Mouse (Mus musculus): ENCODE results near the gene Zdhhc17. TPM values are rescaled to one million over a fixed set of nuclear protein-coding genes. Genes with fewer than 3 reads are reported as not detected.

Gene Zdhhc17
- total and polyA plus RNA-seq, 3 experiments, result 5.8 to 8.0 (median 7.3) TPM

DNA sequence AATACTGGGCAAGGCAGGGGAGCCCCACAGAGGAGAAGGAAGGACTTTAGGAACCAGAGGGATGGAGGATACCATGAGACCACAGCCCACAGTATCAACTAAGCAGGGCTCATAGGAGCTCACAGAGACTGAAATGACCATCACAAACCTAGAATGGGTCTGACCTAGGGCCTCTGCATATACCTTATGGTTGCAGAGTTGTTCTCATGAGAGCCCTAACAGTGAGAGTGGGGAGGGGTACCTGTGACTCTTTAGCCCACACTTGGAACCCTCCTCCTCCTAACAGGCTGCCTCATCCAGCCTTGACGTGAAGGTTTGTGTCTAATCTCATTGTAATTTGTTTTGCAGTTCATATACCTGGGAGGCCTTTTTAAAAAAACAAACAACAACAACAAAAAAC, 35.1 kb downstream of the Zdhhc17 start:
- H3K27me3 ChIP-seq (replicated peaks), result no peaks in the 10 kb centered on the region
- H3K79me2 ChIP-seq (replicated peaks; ENCODE audit: control insufficient read depth, extremely low read depth, insufficient read depth, poor library complexity, severe bottlenecking), result no peaks in the 10 kb centered on the region
- H3K9me3 ChIP-seq (replicated peaks; ENCODE audit: low read length), result no peaks in the 10 kb centered on the region
- H3K27ac ChIP-seq (ENCODE audit: insufficient read depth, low read depth), result no peak overlapping the region
- no peak overlapping the region for H3K9ac ChIP-seq (ENCODE audit: insufficient read depth, low read depth)
- dilution Hi-C loops (cut with MboI; ENCODE audit: extremely low pct_ligation_motif_present, extremely low pct_unique_long_range_greater_than_20kb, low sequenced_read_pairs) (no loop called here), in situ Hi-C loops (cut with MboI; ENCODE audit: low pct_ligation_motif_present, low pct_unique_long_range_greater_than_20kb, low sequenced_read_pairs) (loop anchor here (10.0 kb wide), 1 partner anchor 180 kb away; no protein-coding TSS in a partner anchor)
- H3K4me3 ChIP-seq (replicated peaks in 1 of 3; ENCODE audit: low read depth in 2 of 3, low read length in 2 of 3, poor library complexity in 1 of 3), result no peak overlapping the region
- H3K4me2 ChIP-seq (ENCODE audit: insufficient read depth, low read depth, poor library complexity, severe bottlenecking), result no peak overlapping the region
- peaks cover 0 to 2% of the 10 kb centered on the region in 2 experiments; a peak in 1 of 4 replicates for H3K4me1 ChIP-seq (ENCODE audit: control insufficient read depth in 1 of 2, insufficient read depth in 2 of 2)
- DNase-seq (ENCODE audit: extremely low read depth), result no peak
- TF ChIP-seq NRF1 (IDR thresholded peaks at IDR 0.05; ENCODE audit: low read depth, low read length), result no peak
- no peak for TF ChIP-seq RAD21 (IDR thresholded peaks at IDR 0.05; ENCODE audit: low read depth, low read length)
- TF ChIP-seq ZMIZ1 (IDR thresholded peaks at IDR 0.05; ENCODE audit: low read depth, low read length), result no peak
- peaks cover 11 to 50% of the 10 kb centered on the region in 2 experiments for H3K36me3 ChIP-seq (replicated peaks in 1 of 2; ENCODE audit: control insufficient read depth in 1 of 2, insufficient read depth in 1 of 2, low read length in 1 of 2)

DNA sequence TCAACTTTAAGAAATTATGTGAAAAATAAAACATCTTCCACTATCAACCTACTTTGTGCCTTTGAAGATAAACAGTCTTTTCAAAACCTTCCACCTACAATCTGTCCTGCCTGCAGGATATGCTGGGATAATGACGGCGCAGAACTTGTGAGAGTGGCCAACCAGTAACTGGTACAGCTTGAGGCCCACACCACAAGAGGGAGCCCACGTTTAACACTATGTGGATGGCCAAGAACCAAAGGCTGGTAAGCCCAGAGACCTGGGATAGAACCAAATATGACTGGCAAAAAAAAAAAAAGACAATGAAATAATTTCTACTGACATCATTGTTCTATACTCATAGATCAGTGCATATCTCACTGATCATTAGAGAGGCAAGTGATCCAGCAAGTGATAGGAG, 35.5 kb downstream of the Zdhhc17 start:
- DNase-seq (ENCODE audit: extremely low read depth), result peak; percentile 40
- in situ Hi-C loops (cut with MboI; ENCODE audit: low pct_ligation_motif_present, low pct_unique_long_range_greater_than_20kb, low sequenced_read_pairs), result loop anchor here (10.0 kb wide), 1 partner anchor 180 kb away; no protein-coding TSS in a partner anchor
- Histone ChIP-seq H3K4me1 (ENCODE audit: control insufficient read depth in 1 of 2, insufficient read depth in 2 of 2) (peaks cover 0 to 6% of the 10 kb centered on the region in 2 experiments; a peak in 1 of 4 replicates), H3K9ac (ENCODE audit: insufficient read depth, low read depth) (no peak overlapping the region), H3K36me3 (replicated peaks in 1 of 2; ENCODE audit: control insufficient read depth in 1 of 2, insufficient read depth in 1 of 2, low read length in 1 of 2) (peaks cover 9 to 51% of the 10 kb centered on the region in 2 experiments), H3K27me3 (replicated peaks) (no peaks in the 10 kb centered on the region), H3K79me2 (replicated peaks; ENCODE audit: control insufficient read depth, extremely low read depth, insufficient read depth, poor library complexity, severe bottlenecking) (no peaks in the 10 kb centered on the region), H3K27ac (ENCODE audit: insufficient read depth, low read depth) (no peak overlapping the region), H3K9me3 (replicated peaks; ENCODE audit: low read length) (no peaks in the 10 kb centered on the region), H3K4me3 (replicated peaks in 1 of 3; ENCODE audit: low read depth in 2 of 3, low read length in 2 of 3, poor library complexity in 1 of 3) (no peak overlapping the region), H3K4me2 (ENCODE audit: insufficient read depth, low read depth, poor library complexity, severe bottlenecking) (no peak overlapping the region)
- dilution Hi-C loops (cut with MboI; ENCODE audit: extremely low pct_ligation_motif_present, extremely low pct_unique_long_range_greater_than_20kb, low sequenced_read_pairs), result no loop called here
- TF ChIP-seq CTCF (conservative IDR thresholded peaks at IDR 0.05 in 1 of 2, IDR thresholded peaks at IDR 0.05 in 1 of 2; ENCODE audit: low read depth in 2 of 2, low read length in 2 of 2) (peak in 1 of 2 experiments; percentile 73; a peak in 2 of 4 replicates), ZNF384 (IDR thresholded peaks at IDR 0.05; ENCODE audit: low read depth, low read length) (0 out of 2 replicates have a peak, but pooled peaks have one; percentile 27), RAD21 (IDR thresholded peaks at IDR 0.05; ENCODE audit: low read depth, low read length) (peak; percentile 62), POLR2A (IDR thresholded peaks at IDR 0.05; ENCODE audit: low read depth, low read length) (no peak), MAFK (IDR thresholded peaks at IDR 0.05; ENCODE audit: insufficient replicate concordance, low read length) (no peak), SMC3 (IDR thresholded peaks at IDR 0.05; ENCODE audit: low read depth, low read length) (peak; percentile 46)

DNA sequence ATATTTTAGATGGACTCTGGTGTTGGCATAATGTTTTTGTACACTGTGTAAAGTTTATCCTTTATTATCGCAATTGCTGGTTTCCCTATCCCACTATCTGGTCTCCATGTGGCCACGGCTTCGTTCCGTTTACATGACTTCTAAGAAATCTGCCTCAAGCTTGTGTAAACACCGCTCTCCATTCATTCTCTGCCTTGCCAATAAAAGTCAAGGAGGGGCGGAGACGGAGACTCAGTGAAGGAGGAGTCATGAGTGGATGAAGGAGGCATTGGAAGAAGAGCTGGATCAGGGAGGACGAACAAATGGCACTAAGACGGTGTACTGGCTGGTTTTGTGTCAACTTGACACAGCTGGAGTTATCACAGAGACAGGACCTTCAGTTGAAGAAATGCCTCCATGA, 37.9 kb downstream of the Zdhhc17 start:
- Histone ChIP-seq H3K36me3 (replicated peaks in 1 of 2; ENCODE audit: control insufficient read depth in 1 of 2, insufficient read depth in 1 of 2, low read length in 1 of 2) (peaks cover 11 to 48% of the 10 kb centered on the region in 2 experiments), H3K4me3 (replicated peaks in 1 of 3; ENCODE audit: low read depth in 2 of 3, low read length in 2 of 3, poor library complexity in 1 of 3) (no peak overlapping the region), H3K9ac (ENCODE audit: insufficient read depth, low read depth) (no peak overlapping the region), H3K9me3 (replicated peaks; ENCODE audit: low read length) (no peaks in the 10 kb centered on the region), H3K4me1 (ENCODE audit: control insufficient read depth in 1 of 2, insufficient read depth in 2 of 2) (peaks cover 0 to 6% of the 10 kb centered on the region in 2 experiments; a peak in 1 of 4 replicates), H3K27ac (ENCODE audit: insufficient read depth, low read depth) (no peak overlapping the region), H3K79me2 (replicated peaks; ENCODE audit: control insufficient read depth, extremely low read depth, insufficient read depth, poor library complexity, severe bottlenecking) (no peaks in the 10 kb centered on the region), H3K4me2 (ENCODE audit: insufficient read depth, low read depth, poor library complexity, severe bottlenecking) (no peak overlapping the region), H3K27me3 (replicated peaks) (no peaks in the 10 kb centered on the region)
- no peak for DNase-seq (ENCODE audit: extremely low read depth)
- in situ Hi-C loops (cut with MboI; ENCODE audit: low pct_ligation_motif_present, low pct_unique_long_range_greater_than_20kb, low sequenced_read_pairs), result loop anchor here (10.0 kb wide), 1 partner anchor 177 kb away; no protein-coding TSS in a partner anchor
- TF ChIP-seq MAZ (IDR thresholded peaks at IDR 0.05; ENCODE audit: low read depth, low read length), result no peak
- TF ChIP-seq MEF2A (IDR thresholded peaks at IDR 0.05; ENCODE audit: borderline replicate concordance, low read depth, low read length), result no peak
- TF ChIP-seq RAD21 (IDR thresholded peaks at IDR 0.05; ENCODE audit: low read depth, low read length), result no peak
- TF ChIP-seq USF2 (conservative IDR thresholded peaks at IDR 0.05; ENCODE audit: low read depth, low read length), result no peak
- no peak for TF ChIP-seq KAT2A (IDR thresholded peaks at IDR 0.05; ENCODE audit: insufficient replicate concordance, low read length)
- TF ChIP-seq MAX (IDR thresholded peaks at IDR 0.05; ENCODE audit: low read length), result no peak
- TF ChIP-seq HCFC1 (IDR thresholded peaks at IDR 0.05; ENCODE audit: low read depth, low read length), result no peak
- no peak for TF ChIP-seq RCOR1 (conservative IDR thresholded peaks at IDR 0.05; ENCODE audit: low read depth, low read length)
- TF ChIP-seq USF1 (IDR thresholded peaks at IDR 0.05; ENCODE audit: low read depth, low read length), result no peak
- TF ChIP-seq EP300 (IDR thresholded peaks at IDR 0.05; ENCODE audit: low read length), result no peak
- no peak for TF ChIP-seq BHLHE40 (IDR thresholded peaks at IDR 0.05; ENCODE audit: low read depth, low read length)
- TF ChIP-seq MXI1 (IDR thresholded peaks at IDR 0.05; ENCODE audit: low read depth, low read length), result no peak
- no peak for TF ChIP-seq POLR2A (IDR thresholded peaks at IDR 0.05; ENCODE audit: low read depth, low read length)
- TF ChIP-seq JUN (IDR thresholded peaks at IDR 0.05; ENCODE audit: insufficient read depth, low read depth, low read length), result no peak
- no peak for TF ChIP-seq JUND (conservative IDR thresholded peaks at IDR 0.05; ENCODE audit: low read depth, low read length)
- dilution Hi-C loops (cut with MboI; ENCODE audit: extremely low pct_ligation_motif_present, extremely low pct_unique_long_range_greater_than_20kb, low sequenced_read_pairs), result no loop called here
